Mouse (Mus musculus): ENCODE measurements around the gene Elovl5. TPM values are rescaled to one million over a fixed set of nuclear protein-coding genes. Genes with fewer than 3 reads are reported as not detected.
"Not testable (repeated sequence)": the region's sequence is repeated elsewhere in the genome, so short reads cannot be mapped to it uniquely, and the experiment has no call there.

Elovl5 gene
- polyA plus RNA-seq, 3 experiments from 2014 or later: 97.0 to 142 (median 135) TPM

- no peak for ATAC-seq
These were observed 37.8 kb downstream of the Elovl5 start for GRCm38 (mm10) chr9:77954981-77955380.

- ATAC-seq: no peak
These were observed 38.3 kb downstream of the Elovl5 start for GRCm38 (mm10) chr9:77955511-77955910.

GRCm38 (mm10) chr9:77955964-77956363 lies 38.8 kb downstream of the Elovl5 start:
- no peak for ATAC-seq

- ATAC-seq: no peak
These were observed 41.2 kb downstream of the Elovl5 start for GRCm38 (mm10) chr9:77958327-77958726.

GRCm38 (mm10) chr9:77959759-77960158 lies 42.6 kb downstream of the Elovl5 start:
- ATAC-seq: no peak

GRCm38 (mm10) chr9:77961350-77961749 lies 44.2 kb downstream of the Elovl5 start:
- ATAC-seq: peak; percentile 42

- ATAC-seq: no peak
These were observed 46.9 kb downstream of the Elovl5 start for GRCm38 (mm10) chr9:77964084-77964483.

- ATAC-seq: no peak
These were observed 48.1 kb downstream of the Elovl5 start for GRCm38 (mm10) chr9:77965287-77965686.

- no peak for ATAC-seq
These were observed 48.8 kb downstream of the Elovl5 start for GRCm38 (mm10) chr9:77965768-77966552.

GRCm38 (mm10) chr9:77966861-77967260 lies 49.7 kb downstream of the Elovl5 start:
- ATAC-seq: no peak

GRCm38 (mm10) chr9:77967584-77968163 lies 50.5 kb downstream of the Elovl5 start:
- no peak for ATAC-seq

- ATAC-seq: no peak
These were observed 52.2 kb downstream of the Elovl5 start for GRCm38 (mm10) chr9:77969192-77969953.

- no peak for ATAC-seq
These were observed 61.8 kb downstream of the Elovl5 start for GRCm38 (mm10) chr9:77979000-77979399.

GRCm38 (mm10) chr9:77982616-77983015 lies 65.5 kb downstream of the Elovl5 start:
- no peak for ATAC-seq

GRCm38 (mm10) chr9:77983521-77983920 lies 66.4 kb downstream of the Elovl5 start:
- ATAC-seq: no peak

GRCm38 (mm10) chr9:77986153-77986795 lies 69.1 kb downstream of the Elovl5 start:
- no peak for ATAC-seq

- no peak for ATAC-seq
These were observed 72.5 kb downstream of the Elovl5 start for GRCm38 (mm10) chr9:77989626-77990025.

GRCm38 (mm10) chr9:77990278-77990677 lies 73.1 kb downstream of the Elovl5 start:
- ATAC-seq: no peak

GRCm38 (mm10) chr9:77991650-77992049 lies 74.5 kb downstream of the Elovl5 start:
- no peak for ATAC-seq

GRCm38 (mm10) chr9:77992276-77992675 lies 75.1 kb downstream of the Elovl5 start:
- no peak for ATAC-seq

GRCm38 (mm10) chr9:77993101-77993500 lies 75.9 kb downstream of the Elovl5 start:
- ATAC-seq: no peak

- ATAC-seq: not testable (repeated sequence)
These were observed 76.5 kb downstream of the Elovl5 start for GRCm38 (mm10) chr9:77993538-77994255.
